Mouse (Mus musculus) layer of hippocampus, adult 9-11 months (tissue): ENCODE data around the gene Icam2.
"Not testable (repeated sequence)": the region's sequence is repeated elsewhere in the genome, so short reads cannot be mapped to it uniquely, and the experiment has no call there.

ENCODE experiments used
- DNase-seq: peaks from one replicate; pipeline ENCODE4 v3.0.0; 2022

Icam2 gene

GRCm38 (mm10) chr11:106339323-106339722, 48.6 kb downstream of the Icam2 start:
- not testable (repeated sequence) for DNase-seq

DNA sequence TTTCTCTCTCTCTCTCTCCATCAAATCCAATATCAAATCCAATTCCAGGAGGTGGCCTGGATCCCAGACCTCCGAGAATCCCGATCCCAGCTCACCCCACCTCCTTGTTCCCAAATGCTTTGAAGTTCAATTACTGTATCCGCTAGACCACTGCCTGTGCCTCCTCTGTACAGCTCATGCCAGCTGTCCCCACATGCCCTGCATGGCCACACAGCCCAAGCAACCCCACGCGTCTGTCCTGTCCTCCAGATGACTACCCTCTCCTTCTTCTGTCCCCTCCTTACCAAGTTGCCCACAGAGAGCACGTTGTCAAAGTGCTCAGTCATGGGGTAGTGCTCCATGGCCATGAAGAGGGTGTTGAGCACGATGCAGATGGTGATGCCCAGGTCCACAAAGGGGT, 49.0 kb downstream of the Icam2 start:
- no peak for DNase-seq

- no peak for DNase-seq
These were observed 49.8 kb downstream of the Icam2 start for GRCm38 (mm10) chr11:106338029-106338428.

DNA sequence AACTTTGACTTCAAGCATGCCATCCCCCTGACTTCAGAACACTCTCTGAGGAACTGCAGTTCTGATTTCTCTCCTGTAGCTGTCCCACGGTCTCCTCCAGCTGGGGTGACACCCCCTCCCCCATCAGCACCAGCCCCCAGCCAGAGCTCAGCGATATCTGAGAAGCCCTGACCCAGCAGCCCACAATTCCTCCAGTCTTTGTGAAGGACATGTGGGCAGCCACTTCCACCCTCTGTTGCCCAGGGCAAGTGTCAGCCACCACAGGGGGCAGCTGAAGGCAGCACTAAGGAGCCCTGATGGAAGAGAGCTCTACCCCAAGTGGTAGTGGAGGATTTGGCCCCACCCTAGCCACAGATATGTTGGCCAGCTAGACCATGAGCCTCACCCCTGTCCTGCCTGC, 53.8 kb downstream of the Icam2 start:
- no peak for DNase-seq

GRCm38 (mm10) chr11:106332458-106332857, 55.4 kb downstream of the Icam2 start:
- DNase-seq, result no peak

DNA sequence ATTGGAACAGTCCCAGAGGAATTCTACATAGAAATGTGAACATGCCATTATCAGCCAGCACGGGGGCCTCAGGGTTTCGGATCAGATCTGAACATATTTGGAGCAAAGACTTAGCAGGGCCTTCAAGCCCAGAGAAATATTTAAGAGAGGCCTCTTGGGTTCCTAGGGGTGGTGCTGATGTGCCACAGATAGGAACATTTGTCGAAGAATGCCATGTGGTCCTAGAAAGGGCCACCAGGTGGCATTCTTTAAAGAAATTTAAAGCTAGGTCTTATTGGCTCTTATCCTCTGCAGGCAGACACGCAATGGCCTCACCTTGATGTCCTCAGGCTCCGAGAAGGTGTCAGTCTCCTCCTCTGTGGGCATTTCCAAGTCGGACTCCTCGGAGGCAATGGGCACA, 58.2 kb downstream of the Icam2 start:
- peak; percentile 26 for DNase-seq

- no peak for DNase-seq
These were observed 58.7 kb downstream of the Icam2 start for GRCm38 (mm10) chr11:106329128-106329527.

GRCm38 (mm10) chr11:106328521-106328920, 59.4 kb downstream of the Icam2 start:
- DNase-seq, result no peak
